Mouse (Mus musculus) E14TG2a.4 (cell line): Measurements from ENCODE around the gene 2310022A10Rik.

Experiments
- CTCF ChIP-seq: conservative IDR thresholded peaks from 2 replicates; pipeline ENCODE4 v1.5.1; 2014; ENCODE audit warnings: low read length
- NANOG ChIP-seq: IDR thresholded peaks from 2 replicates; pipeline ENCODE4 v1.6.1; 2014; ENCODE audit warnings: borderline replicate concordance, low read length, mixed read lengths
- POU5F1 ChIP-seq: IDR thresholded peaks from 2 replicates; pipeline ENCODE4 v1.6.1; 2014; ENCODE audit warnings: low read length, borderline replicate concordance

DNA sequence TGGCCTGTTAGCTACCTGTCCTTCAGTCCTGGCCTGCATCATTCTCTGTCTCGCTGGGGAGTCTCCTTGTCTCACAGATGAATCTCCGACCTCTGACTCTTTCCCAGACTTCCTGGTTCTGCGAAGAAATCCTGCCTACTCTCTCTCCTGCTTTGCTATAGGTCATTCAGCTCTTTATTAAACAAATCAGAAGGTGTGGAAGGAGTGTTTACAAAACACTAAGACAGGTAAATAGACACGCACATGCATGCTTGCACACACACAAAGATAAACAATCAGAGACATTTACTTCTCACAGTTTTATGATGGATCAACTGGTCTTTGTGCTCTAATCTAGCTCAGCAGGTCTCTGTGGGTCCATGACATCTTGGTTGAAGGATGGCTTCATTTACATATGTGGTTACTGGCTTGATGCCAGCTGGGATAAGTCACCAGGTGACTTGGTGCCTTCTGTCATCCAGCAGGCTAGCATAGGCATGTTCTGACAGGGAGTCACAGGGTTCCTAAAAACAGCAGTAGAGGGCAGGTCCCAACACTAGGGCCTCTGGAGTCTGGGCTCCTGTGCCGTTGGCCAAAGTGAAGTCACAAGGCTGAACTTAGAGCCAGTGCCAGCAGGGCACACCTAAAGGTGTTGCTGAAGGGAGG lies 16.7 kb downstream of the 2310022A10Rik start:
- no peak for TF ChIP-seq CTCF
- TF ChIP-seq NANOG, result no peak; the same call in 1 of the 2 replicates
- TF ChIP-seq POU5F1, result no peak
